Mouse (Mus musculus) myocyte (in vitro differentiated cells): ENCODE data around the gene Wdr59.

Source experiments
- MAX ChIP-seq: IDR thresholded peaks from one replicate; pipeline ENCODE4 v1.6.1; 2011; ENCODE audit warnings: low read depth, mild to moderate bottlenecking, control low read depth
- POLR2A ChIP-seq: IDR thresholded peaks from one replicate; pipeline ENCODE4 v1.6.1; 2011; ENCODE audit warnings: low read depth, mild to moderate bottlenecking, control low read depth, moderate library complexity; ENCODE audit not compliant: insufficient read length
- POLR2AphosphoS2 ChIP-seq: IDR thresholded peaks from one replicate; pipeline ENCODE4 v1.6.1; 2011; ENCODE audit warnings: low read depth, control low read depth; ENCODE audit not compliant: insufficient read length
- SRF ChIP-seq: IDR thresholded peaks from one replicate; pipeline ENCODE4 v1.6.1; 2011; ENCODE audit warnings: low read depth; ENCODE audit not compliant: control insufficient read depth, insufficient read length
- USF1 ChIP-seq: IDR thresholded peaks from one replicate; pipeline ENCODE4 v1.6.1; 2011; ENCODE audit warnings: low read depth, mild to moderate bottlenecking, control low read depth, moderate library complexity

DNA sequence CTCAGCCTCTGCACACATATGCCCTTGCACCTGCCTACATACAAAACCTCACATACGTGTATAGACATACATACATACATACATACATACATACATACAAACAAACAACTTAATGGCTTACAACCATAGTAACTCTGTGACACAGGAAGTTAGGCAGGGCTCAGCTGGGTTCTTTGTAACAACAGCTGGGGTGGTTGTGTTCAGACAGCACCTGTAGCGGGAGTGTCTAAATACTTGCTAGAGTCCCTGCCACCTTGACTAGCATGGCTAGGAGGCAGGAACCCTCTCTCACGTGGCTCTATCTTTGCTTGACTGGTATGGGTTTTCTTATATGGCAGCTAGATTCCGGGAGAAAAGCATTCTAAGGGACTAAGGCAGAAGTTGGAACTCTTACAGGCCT, 41.8 kb upstream of the Wdr59 start:
- TF ChIP-seq POLR2A (no peak), SRF (no peak), POLR2AphosphoS2 (no peak), USF1 (no peak), MAX (no peak)
